Mouse (Mus musculus) forebrain, embryonic 11.5 days (tissue): ENCODE results near the gene Scgb1b29. TPM values are rescaled to one million over a fixed set of nuclear protein-coding genes. Genes with fewer than 3 reads are reported as not detected.
"Not testable (repeated sequence)": the region's sequence is repeated elsewhere in the genome, so short reads cannot be mapped to it uniquely, and the experiment has no call there.

Source experiments
- ATAC-seq: fragments of 200-750 bp; cut with Nextera tagmentation; replicated peaks from 2 replicates; pipeline ENCODE4 v1.8.0; 2017; ENCODE audit warnings: moderate TSS enrichment; ENCODE audit not compliant: low FRiP score
- DNase-seq: peaks from one replicate; pipeline ENCODE4 v3.0.0-alpha.2; 2017; ENCODE audit warnings: low spot score
- H3K27ac ChIP-seq: fragments of 300-500 bp; sonication (generic); 2 replicates; pipeline ENCODE4 v1.5.1; 2014; ENCODE audit warnings: low read depth, low read length
- H3K27me3 ChIP-seq: fragments of 300-500 bp; sonication (generic); 2 replicates; pipeline ENCODE4 v1.6.1; 2014; ENCODE audit warnings: mild to moderate bottlenecking, low read length, mixed read lengths; ENCODE audit not compliant: control insufficient read depth, insufficient read depth
- H3K36me3 ChIP-seq: fragments of 300-500 bp; sonication (generic); 2 replicates; pipeline ENCODE4 v1.6.1; 2014; ENCODE audit warnings: mild to moderate bottlenecking, low read length, moderate library complexity, mixed read lengths; ENCODE audit not compliant: control insufficient read depth, insufficient read depth
- H3K4me1 ChIP-seq: fragments of 300-500 bp; sonication (generic); replicated peaks from 2 replicates; pipeline ENCODE4 v1.6.1; 2014; ENCODE audit warnings: low read length, mixed read lengths; ENCODE audit not compliant: control insufficient read depth, insufficient read depth
- H3K4me2 ChIP-seq: fragments of 300-500 bp; sonication (generic); 2 replicates; pipeline ENCODE4 v1.6.1; 2014; ENCODE audit warnings: low read depth, mild to moderate bottlenecking, low read length, moderate library complexity, mixed read lengths; ENCODE audit not compliant: severe bottlenecking
- H3K4me3 ChIP-seq: fragments of 300-500 bp; sonication (generic); 2 replicates; pipeline ENCODE4 v1.5.1; 2014; ENCODE audit warnings: low read depth, low read length
- H3K9ac ChIP-seq: fragments of 300-500 bp; sonication (generic); 2 replicates; pipeline ENCODE4 v1.6.1; 2014; ENCODE audit warnings: low read length
- H3K9me3 ChIP-seq: fragments of 300-500 bp; sonication (generic); 2 replicates; pipeline ENCODE4 v1.6.1; 2016; ENCODE audit warnings: low read length, mixed read lengths; ENCODE audit not compliant: control insufficient read depth
- WGBS: fragments of 180-500 bp; shearing (Covaris S2); extraction: QIAGEN DNeasy Blood & Tissue Kit; methylation state at CpG from one replicate; pipeline ENCODE4 v1.1.7; 2014; 5-methylcytosine and 5-hydroxymethylcytosine counted together
- polyA plus RNA-seq: library from polyadenylated mRNA; unstranded; fragments of >200 nt; fragmentation: Nextera tagmentation; extraction: Ambion mirVana; gene quantifications from 2 replicates; pipeline ENCODE4 v1.2.1, GENCODE M21; 2014

Gene Scgb1b29
- not detected in 2 replicates for polyA plus RNA-seq

DNA sequence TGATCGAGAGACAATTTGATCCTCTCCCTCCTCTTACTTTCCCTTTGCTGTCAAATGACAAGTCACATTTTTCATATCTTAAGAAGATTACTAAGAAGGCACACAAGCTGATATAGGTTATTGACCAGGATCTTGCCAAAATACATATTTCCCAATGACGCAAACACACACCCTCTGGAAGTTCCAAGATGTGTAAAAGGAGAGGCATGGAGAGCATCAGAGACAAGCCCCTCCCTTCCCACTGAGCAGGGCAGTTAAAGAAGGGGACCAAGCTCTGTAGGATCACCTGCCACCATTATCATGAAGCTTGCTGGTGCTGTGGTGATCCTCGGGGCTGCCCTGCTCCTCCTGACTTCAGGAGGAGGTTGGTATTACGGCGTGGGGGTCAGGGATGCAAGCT is at the start of gene Scgb1b29:
Gene Scgb1b29 (plus strand): TSS at position 301 of the 400 bp plus-strand sequence.
- H3K4me3 ChIP-seq, H3K4me2 ChIP-seq, H3K9me3 ChIP-seq, H3K4me1 ChIP-seq, DNase-seq, H3K27ac ChIP-seq, H3K27me3 ChIP-seq, H3K9ac ChIP-seq, ATAC-seq, H3K36me3 ChIP-seq: not testable (repeated sequence)
- WGBS, result 88% methylated on average over 1 of the region's 5 CpGs

DNA sequence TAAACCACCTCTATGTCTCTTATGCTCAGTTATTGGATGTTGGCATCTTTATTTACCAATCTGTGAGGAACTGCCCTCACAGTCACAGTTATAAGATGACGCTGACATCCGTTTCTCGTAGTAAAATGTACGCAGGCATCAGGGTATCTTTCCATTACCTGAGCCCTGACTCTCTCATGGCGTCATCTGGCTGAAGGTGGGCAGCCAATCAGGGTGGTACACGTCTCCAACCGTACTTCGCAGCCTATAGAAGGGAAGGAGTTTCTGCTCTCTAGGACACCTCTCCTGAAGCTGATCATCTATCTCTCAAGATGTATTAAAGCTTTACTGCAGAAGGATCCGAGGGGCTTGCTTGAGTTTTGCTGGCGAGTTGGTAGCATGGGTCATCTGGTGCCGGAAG is 12.7 kb upstream of the Scgb1b29 start:
- not testable (repeated sequence) for H3K4me3 ChIP-seq, H3K9ac ChIP-seq, H3K4me2 ChIP-seq, DNase-seq, H3K36me3 ChIP-seq, H3K27me3 ChIP-seq, H3K27ac ChIP-seq, H3K9me3 ChIP-seq, ATAC-seq, H3K4me1 ChIP-seq
- WGBS, result 89% methylated on average over 10 of the region's 11 CpGs

Other genes with a start within 250 kb of the Scgb1b29 start
- not detected in 2 replicates for gene Scgb2b11, start 230.4 kb upstream of the Scgb1b29 start, polyA plus RNA-seq
- gene Scgb1b11, start 218.7 kb upstream of the Scgb1b29 start, polyA plus RNA-seq, result not detected in 2 replicates
- not detected in 2 replicates for gene Scgb2b12, start 114.3 kb upstream of the Scgb1b29 start, polyA plus RNA-seq
- not detected in 2 replicates for gene Scgb1b12, start 107.4 kb upstream of the Scgb1b29 start, polyA plus RNA-seq